Mouse (Mus musculus) cortical plate, adult 2 months (tissue): Measurements from ENCODE around the gene Drc3.

ENCODE experiments used
- CTCF ChIP-seq: fragments of 200-500 bp; IDR thresholded peaks from 2 replicates; pipeline ENCODE4 v1.5.1; 2011; ENCODE audit warnings: mild to moderate bottlenecking, control low read depth, low read length; ENCODE audit not compliant: insufficient read depth; ENCODE audit errors: extremely low read depth
- POLR2A ChIP-seq: fragments of 200-500 bp; IDR thresholded peaks from 2 replicates; pipeline ENCODE4 v1.6.1; 2011; ENCODE audit warnings: mild to moderate bottlenecking, low read length, control low read depth; ENCODE audit not compliant: insufficient read depth; ENCODE audit errors: extremely low read depth

- TF ChIP-seq CTCF (no peak), POLR2A (no peak)
Measured at GRCm38 (mm10) chr11:60406606-60407005, 53.5 kb downstream of the Drc3 start.
